Mouse (Mus musculus) hindbrain, embryonic 16.5 days (tissue): ENCODE results near the gene Il20rb. TPM values are rescaled to one million over a fixed set of nuclear protein-coding genes. Genes with fewer than 3 reads are reported as not detected.

ENCODE experiments used
- ATAC-seq: fragments of 200-750 bp; cut with Nextera tagmentation; 2 replicates; pipeline ENCODE4 v1.8.0; 2017; ENCODE audit warnings: moderate TSS enrichment, moderate library complexity
- H3K27ac ChIP-seq: fragments of 300-500 bp; sonication (generic); 2 replicates; pipeline ENCODE4 v1.5.1; 2014; ENCODE audit warnings: low read depth, mild to moderate bottlenecking, control low read depth, low read length, moderate library complexity
- H3K27me3 ChIP-seq: fragments of 300-500 bp; sonication (generic); replicated peaks from 2 replicates; pipeline ENCODE4 v1.6.1; 2014; ENCODE audit warnings: low read length; ENCODE audit not compliant: control insufficient read depth, insufficient read depth
- H3K36me3 ChIP-seq: fragments of 300-500 bp; sonication (generic); 2 replicates; pipeline ENCODE4 v1.6.1; 2014; ENCODE audit warnings: mild to moderate bottlenecking, low read length, moderate library complexity, mixed read lengths; ENCODE audit not compliant: control insufficient read depth, insufficient read depth
- H3K4me1 ChIP-seq: fragments of 300-500 bp; sonication (generic); 2 replicates; pipeline ENCODE4 v1.6.1; 2014; ENCODE audit warnings: low read depth, low read length; ENCODE audit not compliant: control insufficient read depth, insufficient read depth
- H3K4me2 ChIP-seq: fragments of 300-500 bp; sonication (generic); 2 replicates; pipeline ENCODE4 v1.6.1; 2014; ENCODE audit warnings: mild to moderate bottlenecking, low read length, control low read depth, moderate library complexity
- H3K4me3 ChIP-seq: fragments of 300-500 bp; sonication (generic); 2 replicates; pipeline ENCODE4 v1.5.1; 2014; ENCODE audit warnings: mild to moderate bottlenecking, low read length, control low read depth, moderate library complexity
- H3K9ac ChIP-seq: fragments of 300-500 bp; sonication (generic); 2 replicates; pipeline ENCODE4 v1.6.1; 2014; ENCODE audit warnings: low read depth, mild to moderate bottlenecking, control low read depth, low read length, moderate library complexity
- H3K9me3 ChIP-seq: fragments of 300-500 bp; sonication (generic); 2 replicates; pipeline ENCODE4 v1.6.1; 2014; ENCODE audit warnings: mild to moderate bottlenecking, low read length, moderate library complexity; ENCODE audit not compliant: control insufficient read depth
- WGBS: fragments of 180-500 bp; shearing (Covaris S2); extraction: QIAGEN DNeasy Blood & Tissue Kit; methylation state at CpG from one replicate; pipeline ENCODE4 v1.1.7; 2014; 5-methylcytosine and 5-hydroxymethylcytosine counted together
- polyA plus RNA-seq: library from polyadenylated mRNA; unstranded; fragments of >200 nt; fragmentation: Nextera tagmentation; extraction: Ambion mirVana; gene quantifications from 2 replicates; pipeline ENCODE4 v1.2.1, GENCODE M21; 2015

Gene Il20rb
- 0.66 and 1.1 TPM in 2 replicates for polyA plus RNA-seq

- no peak for ATAC-seq
- 75% methylated on average over 5 of the region's 5 CpGs for WGBS
These were observed at the start of gene Il20rb for GRCm38 (mm10) chr9:100486431-100486830. Il20rb (minus strand) TSS chr9:100486788.

GRCm38 (mm10) chr9:100535618-100536262 lies 49.2 kb upstream of the Il20rb start:
- 92% methylated on average over 2 of the region's 2 CpGs for WGBS
- H3K4me1 ChIP-seq = no peaks in the 10 kb centered on the region
- H3K36me3 ChIP-seq = no peaks in the 10 kb centered on the region
- no peak overlapping the region for H3K9ac ChIP-seq
- H3K4me3 ChIP-seq = no peak overlapping the region
- no peaks in the 10 kb centered on the region for H3K27me3 ChIP-seq
- no peaks in the 10 kb centered on the region for H3K9me3 ChIP-seq
- H3K27ac ChIP-seq = no peak overlapping the region
- no peak overlapping the region for H3K4me2 ChIP-seq
- no peak for ATAC-seq

More at GRCm38 (mm10) chr9:100486431-100486830, at the start of gene Il20rb:
- Histone ChIP-seq H3K9me3 (no peaks in the 10 kb centered on the region), H3K9ac (no peak within 1 kb of the TSS), H3K4me3 (no peak within 1 kb of the TSS), H3K36me3 (no peaks in the 10 kb centered on the region), H3K4me2 (no peak within 1 kb of the TSS), H3K27me3 (no peaks in the 10 kb centered on the region), H3K27ac (no peak within 1 kb of the TSS), H3K4me1 (no peaks in the 10 kb centered on the region)

- no peak overlapping the region for H3K9ac ChIP-seq
- ATAC-seq = no peak
- no peak overlapping the region for H3K4me2 ChIP-seq
- no peaks in the 10 kb centered on the region for H3K9me3 ChIP-seq
- no peaks in the 10 kb centered on the region for H3K27me3 ChIP-seq
- H3K4me1 ChIP-seq = no peaks in the 10 kb centered on the region
- WGBS = 93% methylated on average over 3 of the region's 3 CpGs
- H3K27ac ChIP-seq = no peak overlapping the region
- H3K4me3 ChIP-seq = no peak overlapping the region
- no peaks in the 10 kb centered on the region for H3K36me3 ChIP-seq
These were observed 48.1 kb upstream of the Il20rb start for GRCm38 (mm10) chr9:100534686-100535085.

GRCm38 (mm10) chr9:100532847-100533505 lies 46.4 kb upstream of the Il20rb start:
- 82% methylated on average over 3 of the region's 3 CpGs for WGBS
- no peak overlapping the region for H3K27ac ChIP-seq
- H3K36me3 ChIP-seq = no peaks in the 10 kb centered on the region
- no peaks in the 10 kb centered on the region for H3K9me3 ChIP-seq
- no peaks in the 10 kb centered on the region for H3K27me3 ChIP-seq
- no peaks in the 10 kb centered on the region for H3K4me1 ChIP-seq
- H3K9ac ChIP-seq = no peak overlapping the region
- ATAC-seq = no peak
- H3K4me2 ChIP-seq = no peak overlapping the region
- H3K4me3 ChIP-seq = no peak overlapping the region

- H3K4me2 ChIP-seq = no peak overlapping the region
- H3K4me3 ChIP-seq = no peak overlapping the region
- H3K36me3 ChIP-seq = no peaks in the 10 kb centered on the region
- H3K9ac ChIP-seq = no peak overlapping the region
- no peaks in the 10 kb centered on the region for H3K4me1 ChIP-seq
- H3K9me3 ChIP-seq = no peaks in the 10 kb centered on the region
- H3K27me3 ChIP-seq = no peaks in the 10 kb centered on the region
- 76% methylated on average over 1 of the region's 1 CpGs for WGBS
- H3K27ac ChIP-seq = no peak overlapping the region
- no peak for ATAC-seq
These were observed 44.7 kb upstream of the Il20rb start for GRCm38 (mm10) chr9:100531296-100531695.

GRCm38 (mm10) chr9:100525225-100525624 lies 38.6 kb upstream of the Il20rb start:
- Histone ChIP-seq H3K4me3 (no peak overlapping the region), H3K9me3 (no peaks in the 10 kb centered on the region), H3K27ac (no peak overlapping the region), H3K9ac (no peak overlapping the region), H3K4me1 (no peaks in the 10 kb centered on the region), H3K36me3 (no peaks in the 10 kb centered on the region), H3K4me2 (no peak overlapping the region), H3K27me3 (no peaks in the 10 kb centered on the region)
- 91% methylated on average over 2 of the region's 2 CpGs for WGBS
- ATAC-seq = no peak

- 70% methylated on average over 2 of the region's 2 CpGs for WGBS
These were observed 35.4 kb upstream of the Il20rb start for GRCm38 (mm10) chr9:100522029-100522428.

GRCm38 (mm10) chr9:100520586-100520985 lies 34.0 kb upstream of the Il20rb start:
- H3K4me1 ChIP-seq = no peaks in the 10 kb centered on the region
- no peak overlapping the region for H3K27ac ChIP-seq
- no peak for ATAC-seq
- no peaks in the 10 kb centered on the region for H3K27me3 ChIP-seq
- no peaks in the 10 kb centered on the region for H3K9me3 ChIP-seq
- no peak overlapping the region for H3K4me3 ChIP-seq
- no peak overlapping the region for H3K9ac ChIP-seq
- no peaks in the 10 kb centered on the region for H3K36me3 ChIP-seq
- no peak overlapping the region for H3K4me2 ChIP-seq
- WGBS = 8% methylated on average over 2 of the region's 2 CpGs

More at GRCm38 (mm10) chr9:100522029-100522428, 35.4 kb upstream of the Il20rb start:
- ATAC-seq = no peak
- H3K4me1 ChIP-seq = no peaks in the 10 kb centered on the region
- H3K4me3 ChIP-seq = no peak overlapping the region
- no peak overlapping the region for H3K27ac ChIP-seq
- H3K4me2 ChIP-seq = no peak overlapping the region
- H3K36me3 ChIP-seq = no peaks in the 10 kb centered on the region
- no peaks in the 10 kb centered on the region for H3K9me3 ChIP-seq
- H3K9ac ChIP-seq = no peak overlapping the region
- no peaks in the 10 kb centered on the region for H3K27me3 ChIP-seq

GRCm38 (mm10) chr9:100520012-100520411 lies 33.4 kb upstream of the Il20rb start:
- 93% methylated on average over 3 of the region's 3 CpGs for WGBS
- Histone ChIP-seq H3K9ac (no peak overlapping the region), H3K9me3 (no peaks in the 10 kb centered on the region), H3K4me3 (no peak overlapping the region), H3K27me3 (no peaks in the 10 kb centered on the region), H3K4me1 (no peaks in the 10 kb centered on the region), H3K4me2 (no peak overlapping the region), H3K36me3 (no peaks in the 10 kb centered on the region), H3K27ac (no peak overlapping the region)
- ATAC-seq = no peak
